Mouse (Mus musculus) forebrain, postnatal 0 days (tissue): ENCODE results near the gene Gpc6. TPM values are rescaled to one million over a fixed set of nuclear protein-coding genes. Genes with fewer than 3 reads are reported as not detected.
A peak's percentile ranks its signal among the peaks of the same experiment; 100 is the strongest.

Experiments used
- ATAC-seq: fragments of 200-750 bp; cut with Nextera tagmentation; 2 replicates; pipeline ENCODE4 v1.8.0; 2017; ENCODE audit warnings: mild to moderate bottlenecking, moderate library complexity
- DNase-seq: peaks from one replicate; pipeline ENCODE4 v3.0.0-alpha.2; 2015
- H3K27ac ChIP-seq: fragments of 300-500 bp; sonication (generic); 2 replicates; pipeline ENCODE4 v1.5.1; 2014; ENCODE audit warnings: low read depth, mild to moderate bottlenecking, antibody characterized with exemption, low read length, moderate library complexity, mixed read lengths
- H3K27me3 ChIP-seq: fragments of 300-500 bp; sonication (generic); 2 replicates; pipeline ENCODE4 v1.6.1; 2014; ENCODE audit warnings: mild to moderate bottlenecking, low read length, mixed read lengths; ENCODE audit not compliant: insufficient read depth
- H3K36me3 ChIP-seq: fragments of 300-500 bp; sonication (generic); 2 replicates; pipeline ENCODE4 v1.6.1; 2014; ENCODE audit warnings: mild to moderate bottlenecking, moderate library complexity; ENCODE audit not compliant: insufficient read depth
- H3K4me1 ChIP-seq: fragments of 300-500 bp; sonication (generic); 2 replicates; pipeline ENCODE4 v1.6.1; 2014; ENCODE audit warnings: antibody characterized with exemption; ENCODE audit not compliant: insufficient read depth
- H3K4me2 ChIP-seq: fragments of 300-500 bp; sonication (generic); 2 replicates; pipeline ENCODE4 v1.6.1; 2014; ENCODE audit warnings: low read depth, mild to moderate bottlenecking, moderate library complexity
- H3K4me3 ChIP-seq: fragments of 300-500 bp; sonication (generic); 2 replicates; pipeline ENCODE4 v1.5.1; 2014; ENCODE audit warnings: low read depth, low read length, mixed read lengths
- H3K9ac ChIP-seq: fragments of 300-500 bp; sonication (generic); 2 replicates; pipeline ENCODE4 v1.6.1; 2014; ENCODE audit warnings: mild to moderate bottlenecking
- H3K9me3 ChIP-seq: fragments of 300-500 bp; sonication (generic); 2 replicates; pipeline ENCODE4 v1.6.1; 2016; ENCODE audit warnings: low read length
- CTCF ChIP-seq: sonication (generic); IDR thresholded peaks from 2 replicates; pipeline ENCODE4 v1.5.1; 2016; ENCODE audit warnings: antibody characterized with exemption, control low read depth, low read depth
- WGBS: fragments of 180-500 bp; shearing (Covaris S2); extraction: QIAGEN DNeasy Blood & Tissue Kit; methylation state at CpG from one replicate; pipeline ENCODE4 v1.1.7; 2014; 5-methylcytosine and 5-hydroxymethylcytosine counted together
- polyA plus RNA-seq: library from polyadenylated mRNA; unstranded; fragments of >200 nt; fragmentation: Nextera tagmentation; extraction: Ambion mirVana; gene quantifications from 2 replicates; pipeline ENCODE4 v1.2.1, GENCODE M21; 2015
- total RNA-seq: library from RNA; depleted of rRNA; stranded (reverse); fragments of >200 nt; gene quantifications from 2 replicates; pipeline ENCODE4 v1.2.3, GENCODE M21; 2014; rRNA removed

Gene Gpc6
- total RNA-seq: 12.5 and 20.8 TPM in 2 replicates
- polyA plus RNA-seq: 7.4 and 10.9 TPM in 2 replicates

DNA sequence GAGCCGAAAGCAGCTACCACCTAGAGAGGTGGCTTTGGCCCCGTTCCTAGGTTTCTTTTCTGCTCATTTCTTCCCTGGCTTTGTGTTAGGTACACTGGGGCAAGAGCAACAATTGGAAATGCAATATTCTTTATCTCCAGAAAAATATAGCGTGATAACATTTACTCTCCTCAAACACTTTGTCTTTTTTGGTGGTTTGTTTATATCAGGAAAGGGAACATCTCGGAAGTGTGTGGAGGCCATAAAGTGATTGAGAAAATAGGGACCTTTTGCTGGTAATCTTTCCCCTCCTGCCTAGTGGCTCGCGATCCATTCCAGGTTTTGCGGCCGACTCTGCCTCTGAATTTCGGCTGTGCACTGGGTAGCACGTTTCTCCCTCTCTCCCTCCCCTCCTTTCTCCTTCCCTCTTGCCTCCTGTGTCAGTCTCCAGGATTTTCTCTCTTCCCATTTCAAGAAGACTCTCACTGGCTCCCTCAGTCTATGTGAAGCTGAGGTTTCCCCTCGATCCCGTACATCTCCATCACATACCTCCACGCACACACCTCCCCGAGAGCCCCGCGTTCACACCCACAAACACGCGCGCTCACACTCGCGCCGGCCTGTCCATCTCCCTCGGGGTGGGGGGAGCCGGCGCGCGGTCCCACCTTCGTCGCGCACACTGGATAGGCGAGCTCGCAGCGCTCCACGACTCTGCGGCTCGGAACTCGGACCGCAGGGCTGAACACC lies at the start of gene Gpc6:
Gene Gpc6, plus strand, starts transcription at position 440 of the 726 bp plus-strand sequence.
- DNase-seq (peak; percentile 91), ATAC-seq (peak; percentile 83)
- no peak for TF ChIP-seq CTCF
- H3K9ac ChIP-seq: peak within 1 kb of the TSS; percentile 61
- under 1% methylated on average over 38 of the region's 38 CpGs for WGBS
- no peaks in the 10 kb centered on the region for H3K36me3 ChIP-seq
- peak within 1 kb of the TSS; percentile 74 for H3K4me3 ChIP-seq
- H3K9me3 ChIP-seq: no peaks in the 10 kb centered on the region
- peak within 1 kb of the TSS; percentile 89 for H3K4me2 ChIP-seq
- peak within 1 kb of the TSS; percentile 82 for H3K27ac ChIP-seq
- no peaks in the 10 kb centered on the region for H3K27me3 ChIP-seq
- H3K4me1 ChIP-seq: peaks cover 10% of the 10 kb centered on the region

DNA sequence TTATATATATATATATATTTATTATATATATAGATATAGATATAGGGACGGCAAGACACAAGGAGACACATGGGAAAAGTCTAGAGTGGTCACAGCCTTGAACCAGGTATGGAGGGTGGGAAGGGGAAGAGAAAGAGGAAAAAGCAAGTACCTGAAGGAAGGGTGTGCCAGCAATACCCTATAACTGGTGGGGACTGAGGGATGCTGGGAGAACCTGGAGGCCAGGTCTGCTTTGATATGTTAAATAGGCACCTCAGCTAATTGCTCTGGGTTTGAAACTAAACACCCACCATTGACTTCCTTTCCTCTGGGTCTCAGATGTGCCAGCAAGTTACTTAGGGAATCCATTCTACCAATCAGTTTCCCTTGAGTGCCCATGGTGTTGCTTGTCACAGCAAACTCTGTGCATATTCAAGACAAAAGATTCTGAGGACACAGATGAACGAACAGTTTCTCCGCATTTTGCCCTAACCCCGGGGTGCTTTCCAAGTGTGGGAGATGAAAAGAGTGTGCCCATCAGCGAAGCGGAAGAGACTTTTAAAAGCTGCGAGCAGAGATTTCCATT lies 42.6 kb upstream of the Gpc6 start:
- H3K4me1 ChIP-seq: no peaks in the 10 kb centered on the region
- no peak overlapping the region for H3K4me3 ChIP-seq
- DNase-seq: no peak
- peak overlapping the region; percentile 11 for H3K4me2 ChIP-seq
- H3K27me3 ChIP-seq: no peaks in the 10 kb centered on the region
- ATAC-seq: no peak
- no peaks in the 10 kb centered on the region for H3K9me3 ChIP-seq
- TF ChIP-seq CTCF: no peak
- WGBS: 19% methylated on average over 7 of the region's 7 CpGs
- no peak overlapping the region for H3K27ac ChIP-seq
- no peak overlapping the region for H3K9ac ChIP-seq
- no peaks in the 10 kb centered on the region for H3K36me3 ChIP-seq

DNA sequence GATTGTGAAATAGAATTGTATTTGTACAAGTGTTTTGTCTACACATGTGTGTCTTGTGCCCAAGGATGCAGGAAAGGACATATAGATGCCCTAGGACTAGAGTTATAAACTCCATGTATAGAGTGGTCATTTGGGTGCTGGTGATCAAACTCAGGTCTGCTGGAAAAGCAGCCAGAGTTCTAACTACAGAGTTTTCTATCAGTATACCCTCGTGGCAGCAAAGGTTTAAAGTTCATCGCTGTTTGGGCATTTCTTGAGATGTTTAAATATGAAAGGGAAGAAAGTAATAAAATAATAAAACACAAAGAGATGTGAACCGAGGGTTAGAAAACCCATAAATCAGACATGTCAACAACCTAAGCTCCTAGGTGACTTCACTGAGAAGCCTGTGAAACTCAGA lies 30.8 kb upstream of the Gpc6 start:
- Histone ChIP-seq H3K4me3 (no peak overlapping the region), H3K4me1 (no peaks in the 10 kb centered on the region), H3K36me3 (no peaks in the 10 kb centered on the region), H3K27me3 (no peaks in the 10 kb centered on the region), H3K4me2 (no peak overlapping the region), H3K9me3 (no peaks in the 10 kb centered on the region), H3K9ac (no peak overlapping the region), H3K27ac (no peak overlapping the region)
- WGBS: 84% methylated on average over 3 of the region's 3 CpGs
- no peak for TF ChIP-seq CTCF
- DNase-seq: no peak
- ATAC-seq: no peak

DNA sequence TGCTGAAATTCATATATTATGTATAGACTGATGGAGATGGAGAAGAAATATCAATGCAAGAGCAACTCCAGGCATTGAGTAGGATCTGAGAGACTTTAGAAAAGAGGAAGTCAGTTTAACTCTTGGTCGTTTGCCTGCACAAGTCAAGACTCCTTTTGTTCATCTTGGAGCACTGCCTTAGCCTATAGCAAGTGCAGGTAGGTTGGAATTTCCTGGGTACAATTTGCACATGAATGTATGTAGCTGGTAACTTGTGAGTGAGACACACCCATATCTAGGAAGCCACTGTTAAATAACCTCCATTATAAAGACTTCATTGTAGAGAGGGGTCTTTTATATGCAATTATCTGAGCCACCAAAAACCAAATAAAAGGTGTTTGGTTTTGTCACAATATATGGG lies 27.1 kb upstream of the Gpc6 start:
- ATAC-seq (no peak), DNase-seq (no peak)
- no peak for TF ChIP-seq CTCF
- H3K27ac ChIP-seq: no peak overlapping the region
- 43% methylated on average over 1 of the region's 1 CpGs for WGBS
- no peaks in the 10 kb centered on the region for H3K36me3 ChIP-seq
- H3K27me3 ChIP-seq: no peaks in the 10 kb centered on the region
- no peak overlapping the region for H3K9ac ChIP-seq
- no peaks in the 10 kb centered on the region for H3K4me1 ChIP-seq
- no peak overlapping the region for H3K4me3 ChIP-seq
- no peak overlapping the region for H3K4me2 ChIP-seq
- no peaks in the 10 kb centered on the region for H3K9me3 ChIP-seq

DNA sequence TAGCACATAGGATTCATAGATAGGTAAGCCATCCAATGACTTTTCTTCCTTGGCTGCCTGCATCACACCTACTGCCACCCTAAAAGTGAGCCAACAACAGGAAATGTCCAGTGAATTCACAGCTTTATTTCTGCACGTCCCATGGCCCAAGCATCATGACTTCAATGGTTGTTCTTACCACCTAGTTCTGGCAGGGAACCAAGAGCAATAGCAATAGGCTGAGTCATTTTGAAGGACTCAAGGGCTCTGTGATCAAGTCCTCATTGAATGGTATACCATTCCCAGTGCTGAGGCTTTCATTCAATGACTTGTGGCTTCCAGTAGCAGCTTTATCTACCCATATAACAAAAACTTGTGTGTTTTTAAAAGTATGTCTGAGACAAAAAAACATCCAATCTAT lies 13.3 kb upstream of the Gpc6 start:
- ATAC-seq (no peak), DNase-seq (no peak)
- no peak for TF ChIP-seq CTCF
- H3K27me3 ChIP-seq: no peaks in the 10 kb centered on the region
- H3K4me1 ChIP-seq: no peaks in the 10 kb centered on the region
- H3K36me3 ChIP-seq: no peaks in the 10 kb centered on the region
- no peak overlapping the region for H3K27ac ChIP-seq
- H3K4me3 ChIP-seq: no peak overlapping the region
- 88% methylated on average over 1 of the region's 1 CpGs for WGBS
- H3K9me3 ChIP-seq: no peaks in the 10 kb centered on the region
- H3K9ac ChIP-seq: no peak overlapping the region
- H3K4me2 ChIP-seq: no peak overlapping the region

DNA sequence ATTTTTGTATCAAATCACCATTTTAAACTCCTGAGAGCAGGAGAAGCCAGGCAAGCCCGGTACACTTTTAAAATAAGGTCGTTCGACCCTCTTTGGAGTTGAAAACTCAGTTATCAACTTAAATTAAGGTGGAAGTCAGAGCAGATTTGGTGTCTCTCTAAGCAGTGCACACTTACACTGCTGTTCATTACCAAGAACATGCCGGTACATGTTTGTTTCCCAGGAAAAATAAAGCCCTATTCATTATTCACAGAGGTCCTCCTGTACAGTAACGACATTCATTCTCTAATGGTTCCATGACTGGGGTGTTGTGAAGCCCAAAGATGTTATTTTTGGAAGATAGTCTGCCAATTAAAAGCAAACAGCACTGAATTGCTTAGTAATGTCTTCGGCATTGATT lies 8.2 kb upstream of the Gpc6 start:
- no peak for TF ChIP-seq CTCF

DNA sequence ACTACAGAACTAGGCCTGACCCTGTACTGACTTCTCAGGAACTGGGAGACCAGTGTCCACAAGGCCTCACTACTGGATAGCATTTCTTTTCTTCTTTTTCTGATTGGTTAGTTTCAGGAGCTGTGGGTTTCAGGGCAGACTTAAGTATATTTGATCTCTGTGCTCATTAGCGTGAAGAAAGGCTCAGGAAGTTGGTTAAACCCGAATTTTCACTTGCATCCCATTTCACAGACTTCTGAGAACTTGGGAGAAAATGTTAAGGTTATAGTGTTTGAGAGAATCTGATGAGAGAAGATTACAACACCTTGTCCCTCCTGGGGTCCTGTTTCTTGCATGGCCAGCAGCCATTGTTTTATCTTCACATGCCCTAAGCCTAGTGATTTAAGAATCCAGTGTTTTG lies 849 bp upstream of the Gpc6 start:
- Histone ChIP-seq H3K4me3 (no peak overlapping the region), H3K27ac (no peak overlapping the region), H3K27me3 (no peaks in the 10 kb centered on the region), H3K4me2 (0 out of 2 replicates have a peak overlapping the region, but pooled peaks have one; percentile 89), H3K9ac (no peak overlapping the region), H3K9me3 (no peaks in the 10 kb centered on the region), H3K4me1 (peaks cover 10% of the 10 kb centered on the region), H3K36me3 (no peaks in the 10 kb centered on the region)
- TF ChIP-seq CTCF: no peak
- ATAC-seq: no peak
- 46% methylated on average over 2 of the region's 2 CpGs for WGBS
- no peak for DNase-seq

More for the DNA sequence above, 8.2 kb upstream of the Gpc6 start:
- ATAC-seq: no peak
- WGBS: 27% methylated on average over 6 of the region's 6 CpGs
- H3K4me3 ChIP-seq: no peak overlapping the region
- H3K4me2 ChIP-seq: 0 out of 2 replicates have a peak overlapping the region, but pooled peaks have one; percentile 0
- H3K36me3 ChIP-seq: no peaks in the 10 kb centered on the region
- H3K27ac ChIP-seq: no peak overlapping the region
- no peaks in the 10 kb centered on the region for H3K4me1 ChIP-seq
- no peak for DNase-seq
- H3K9me3 ChIP-seq: no peaks in the 10 kb centered on the region
- no peak overlapping the region for H3K9ac ChIP-seq
- no peaks in the 10 kb centered on the region for H3K27me3 ChIP-seq
